Mouse (Mus musculus) heart, embryonic 12.5 days (tissue): Measurements from ENCODE around the gene Gsc2. TPM values are rescaled to one million over a fixed set of nuclear protein-coding genes. Genes with fewer than 3 reads are reported as not detected.

Source experiments
- ATAC-seq: fragments of 200-750 bp; cut with Nextera tagmentation; 2 replicates; pipeline ENCODE4 v1.8.0; 2017; ENCODE audit warnings: moderate TSS enrichment, moderate library complexity; ENCODE audit not compliant: insufficient number of reproducible peaks, low FRiP score
- H3K27ac ChIP-seq: fragments of 300-500 bp; sonication (generic); 2 replicates; pipeline ENCODE4 v1.5.1; 2016; ENCODE audit warnings: mild to moderate bottlenecking, moderate library complexity; ENCODE audit not compliant: poor library complexity, severe bottlenecking
- H3K27me3 ChIP-seq: fragments of 300-500 bp; sonication (generic); replicated peaks from 2 replicates; pipeline ENCODE4 v1.6.1; 2016; ENCODE audit warnings: mild to moderate bottlenecking, moderate library complexity
- H3K36me3 ChIP-seq: fragments of 300-500 bp; sonication (generic); 2 replicates; pipeline ENCODE4 v1.6.1; 2016; ENCODE audit warnings: mild to moderate bottlenecking, moderate library complexity
- H3K4me1 ChIP-seq: fragments of 300-500 bp; sonication (generic); replicated peaks from 2 replicates; pipeline ENCODE4 v1.6.1; 2016; ENCODE audit warnings: mild to moderate bottlenecking
- H3K4me2 ChIP-seq: fragments of 300-500 bp; sonication (generic); 2 replicates; pipeline ENCODE4 v1.6.1; 2016; ENCODE audit warnings: mild to moderate bottlenecking, moderate library complexity
- H3K4me3 ChIP-seq: fragments of 300-500 bp; sonication (generic); 2 replicates; pipeline ENCODE4 v1.5.1; 2016; ENCODE audit warnings: mild to moderate bottlenecking
- H3K9ac ChIP-seq: fragments of 300-500 bp; sonication (generic); 2 replicates; pipeline ENCODE4 v1.6.1; 2016; ENCODE audit warnings: mild to moderate bottlenecking, moderate library complexity
- H3K9me3 ChIP-seq: fragments of 300-500 bp; sonication (generic); replicated peaks from 2 replicates; pipeline ENCODE4 v1.6.1; 2016; ENCODE audit warnings: mild to moderate bottlenecking, moderate library complexity
- WGBS: fragments of 180-500 bp; shearing (Covaris S2); methylation state at CpG from one replicate; pipeline ENCODE4 v1.1.7; 2016; 5-methylcytosine and 5-hydroxymethylcytosine counted together
- polyA plus RNA-seq: library from polyadenylated mRNA; unstranded; fragments of >200 nt; fragmentation: Nextera tagmentation; extraction: Ambion mirVana; gene quantifications from 2 replicates; pipeline ENCODE4 v1.2.1, GENCODE M21; 2016

The Gsc2 gene
- polyA plus RNA-seq, 1 experiment from 2014 or later, result not detected

GRCm38 (mm10) chr16:17890342-17890727, 24.5 kb downstream of the Gsc2 start:
- Histone ChIP-seq H3K36me3 (peaks cover 5% of the 10 kb centered on the region), H3K27ac (no peak overlapping the region), H3K9me3 (no peaks in the 10 kb centered on the region), H3K9ac (peak overlapping the region; percentile 94), H3K4me2 (peak overlapping the region; percentile 77), H3K4me3 (peak overlapping the region; percentile 67), H3K4me1 (peaks cover 20% of the 10 kb centered on the region), H3K27me3 (no peaks in the 10 kb centered on the region)
- WGBS, result 47% methylated on average over 2 of the region's 2 CpGs
- no peak for ATAC-seq

- Histone ChIP-seq H3K4me2 (peak overlapping the region; percentile 77), H3K9me3 (no peaks in the 10 kb centered on the region), H3K27ac (no peak overlapping the region), H3K4me3 (peak overlapping the region; percentile 67), H3K4me1 (peaks cover 20% of the 10 kb centered on the region), H3K27me3 (no peaks in the 10 kb centered on the region), H3K9ac (no peak overlapping the region), H3K36me3 (peaks cover 9% of the 10 kb centered on the region)
- WGBS, result 78% methylated on average over 6 of the region's 6 CpGs
- ATAC-seq, result no peak
These were observed 25.0 kb downstream of the Gsc2 start for GRCm38 (mm10) chr16:17889689-17890341.

GRCm38 (mm10) chr16:17884116-17884515, 30.7 kb downstream of the Gsc2 start:
- no peak overlapping the region for H3K4me2 ChIP-seq
- no peaks in the 10 kb centered on the region for H3K27me3 ChIP-seq
- H3K9me3 ChIP-seq, result no peaks in the 10 kb centered on the region
- WGBS, result 54% methylated on average over 6 of the region's 6 CpGs
- no peak overlapping the region for H3K4me3 ChIP-seq
- H3K27ac ChIP-seq, result no peak overlapping the region
- H3K9ac ChIP-seq, result no peak overlapping the region
- H3K36me3 ChIP-seq, result 0 out of 2 replicates have a peak, but pooled peaks cover 4% of the 10 kb centered on the region
- H3K4me1 ChIP-seq, result peaks cover 28% of the 10 kb centered on the region
- no peak for ATAC-seq

GRCm38 (mm10) chr16:17882196-17882595, 32.7 kb downstream of the Gsc2 start:
- Histone ChIP-seq H3K4me3 (no peak overlapping the region), H3K36me3 (peaks cover 8% of the 10 kb centered on the region; the same call in 1 of the 2 replicates), H3K27me3 (no peaks in the 10 kb centered on the region), H3K27ac (no peak overlapping the region), H3K9ac (no peak overlapping the region), H3K4me2 (no peak overlapping the region), H3K9me3 (no peaks in the 10 kb centered on the region), H3K4me1 (peaks cover 34% of the 10 kb centered on the region)
- ATAC-seq, result no peak

GRCm38 (mm10) chr16:17879571-17879970, 35.3 kb downstream of the Gsc2 start:
- H3K4me2 ChIP-seq, result no peak overlapping the region
- 84% methylated on average over 4 of the region's 4 CpGs for WGBS
- H3K36me3 ChIP-seq, result peaks cover 7% of the 10 kb centered on the region; the same call in 1 of the 2 replicates
- no peaks in the 10 kb centered on the region for H3K27me3 ChIP-seq
- no peak overlapping the region for H3K4me3 ChIP-seq
- ATAC-seq, result no peak
- peaks cover 45% of the 10 kb centered on the region for H3K4me1 ChIP-seq
- H3K27ac ChIP-seq, result no peak overlapping the region
- no peak overlapping the region for H3K9ac ChIP-seq
- H3K9me3 ChIP-seq, result no peaks in the 10 kb centered on the region

GRCm38 (mm10) chr16:17876096-17876495, 38.8 kb downstream of the Gsc2 start:
- Histone ChIP-seq H3K27me3 (no peaks in the 10 kb centered on the region), H3K4me1 (peaks cover 58% of the 10 kb centered on the region), H3K9ac (no peak overlapping the region), H3K4me3 (no peak overlapping the region), H3K27ac (no peak overlapping the region), H3K4me2 (no peak overlapping the region), H3K36me3 (peaks cover 16% of the 10 kb centered on the region), H3K9me3 (no peaks in the 10 kb centered on the region)
- WGBS, result 86% methylated on average over 1 of the region's 1 CpGs
- no peak for ATAC-seq

- no peak for ATAC-seq
- Histone ChIP-seq H3K9ac (no peak overlapping the region), H3K9me3 (no peaks in the 10 kb centered on the region), H3K4me2 (0 out of 2 replicates have a peak overlapping the region, but pooled peaks have one; percentile 0), H3K27ac (peak overlapping the region; percentile 75), H3K36me3 (peaks cover 20% of the 10 kb centered on the region), H3K4me1 (peaks cover 60% of the 10 kb centered on the region), H3K27me3 (no peaks in the 10 kb centered on the region), H3K4me3 (no peak overlapping the region)
- WGBS, result 27% methylated on average over 4 of the region's 4 CpGs
These were observed 39.7 kb downstream of the Gsc2 start for GRCm38 (mm10) chr16:17875174-17875573.

GRCm38 (mm10) chr16:17872995-17873394, 41.9 kb downstream of the Gsc2 start:
- Histone ChIP-seq H3K4me2 (no peak overlapping the region), H3K27ac (peak overlapping the region; percentile 31), H3K36me3 (peaks cover 20% of the 10 kb centered on the region), H3K9me3 (no peaks in the 10 kb centered on the region), H3K4me1 (peaks cover 58% of the 10 kb centered on the region), H3K9ac (no peak overlapping the region), H3K27me3 (no peaks in the 10 kb centered on the region), H3K4me3 (no peak overlapping the region)
- 24% methylated on average over 4 of the region's 4 CpGs for WGBS
- ATAC-seq, result peak; percentile 50; the same call in 1 of the 2 replicates

- Histone ChIP-seq H3K27ac (no peak overlapping the region), H3K4me1 (peaks cover 58% of the 10 kb centered on the region), H3K4me3 (no peak overlapping the region), H3K27me3 (no peaks in the 10 kb centered on the region), H3K4me2 (no peak overlapping the region), H3K9me3 (no peaks in the 10 kb centered on the region), H3K9ac (no peak overlapping the region), H3K36me3 (peaks cover 19% of the 10 kb centered on the region)
- no peak for ATAC-seq
- 25% methylated on average over 5 of the region's 5 CpGs for WGBS
These were observed 43.6 kb downstream of the Gsc2 start for GRCm38 (mm10) chr16:17871248-17871647.

GRCm38 (mm10) chr16:17865770-17866169, 49.1 kb downstream of the Gsc2 start:
- peaks cover 22% of the 10 kb centered on the region for H3K36me3 ChIP-seq
- H3K9me3 ChIP-seq, result no peaks in the 10 kb centered on the region
- no peaks in the 10 kb centered on the region for H3K27me3 ChIP-seq
- no peak overlapping the region for H3K9ac ChIP-seq
- H3K4me2 ChIP-seq, result no peak overlapping the region
- H3K4me3 ChIP-seq, result no peak overlapping the region
- H3K27ac ChIP-seq, result no peak overlapping the region
- ATAC-seq, result no peak
- 71% methylated on average over 6 of the region's 6 CpGs for WGBS
- peaks cover 19% of the 10 kb centered on the region for H3K4me1 ChIP-seq

GRCm38 (mm10) chr16:17865293-17865692, 49.6 kb downstream of the Gsc2 start:
- Histone ChIP-seq H3K4me3 (no peak overlapping the region), H3K4me1 (peaks cover 18% of the 10 kb centered on the region), H3K4me2 (no peak overlapping the region), H3K27me3 (no peaks in the 10 kb centered on the region), H3K36me3 (peaks cover 19% of the 10 kb centered on the region), H3K27ac (no peak overlapping the region), H3K9me3 (no peaks in the 10 kb centered on the region), H3K9ac (no peak overlapping the region)
- no peak for ATAC-seq
- WGBS, result 86% methylated on average over 2 of the region's 2 CpGs
